Mouse (Mus musculus) skeletal muscle tissue, adult 2 months (tissue): ENCODE results near the gene Slc9a2.

ENCODE experiments used
- DNase-seq: peaks from one replicate; pipeline ENCODE4 v3.0.0-alpha.2; 2012; ENCODE audit warnings: low read depth, low spot score

Gene Slc9a2

GRCm38 (mm10) chr1:40680067-40680867 is at the start of gene Slc9a2:
TSS of gene Slc9a2 (plus strand) at chr1:40680574.
- DNase-seq: no peak

- DNase-seq: no peak
These were observed 47.8 kb upstream of the Slc9a2 start for GRCm38 (mm10) chr1:40632407-40633062.

DNA sequence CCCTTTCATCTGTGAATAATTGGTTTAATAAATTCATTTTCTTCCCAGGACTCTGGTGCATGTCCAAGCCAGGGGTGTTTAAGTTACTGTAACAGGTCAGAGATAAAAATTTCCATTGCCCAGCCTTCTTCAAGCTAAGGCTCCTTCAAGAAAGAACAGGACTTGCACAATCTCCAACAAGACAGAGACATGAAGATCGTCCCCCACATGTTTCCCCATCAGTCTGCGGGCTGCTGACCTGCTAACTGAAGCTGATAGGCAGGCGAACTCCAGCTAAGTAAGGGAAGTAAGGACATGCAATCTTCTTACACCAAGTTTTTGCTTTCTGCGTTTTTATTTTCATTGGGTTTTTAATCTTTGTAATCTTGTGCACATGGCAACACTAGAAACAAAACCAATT is 45.8 kb upstream of the Slc9a2 start:
- no peak for DNase-seq

GRCm38 (mm10) chr1:40648234-40648633 is 32.1 kb upstream of the Slc9a2 start:
- no peak for DNase-seq

DNA sequence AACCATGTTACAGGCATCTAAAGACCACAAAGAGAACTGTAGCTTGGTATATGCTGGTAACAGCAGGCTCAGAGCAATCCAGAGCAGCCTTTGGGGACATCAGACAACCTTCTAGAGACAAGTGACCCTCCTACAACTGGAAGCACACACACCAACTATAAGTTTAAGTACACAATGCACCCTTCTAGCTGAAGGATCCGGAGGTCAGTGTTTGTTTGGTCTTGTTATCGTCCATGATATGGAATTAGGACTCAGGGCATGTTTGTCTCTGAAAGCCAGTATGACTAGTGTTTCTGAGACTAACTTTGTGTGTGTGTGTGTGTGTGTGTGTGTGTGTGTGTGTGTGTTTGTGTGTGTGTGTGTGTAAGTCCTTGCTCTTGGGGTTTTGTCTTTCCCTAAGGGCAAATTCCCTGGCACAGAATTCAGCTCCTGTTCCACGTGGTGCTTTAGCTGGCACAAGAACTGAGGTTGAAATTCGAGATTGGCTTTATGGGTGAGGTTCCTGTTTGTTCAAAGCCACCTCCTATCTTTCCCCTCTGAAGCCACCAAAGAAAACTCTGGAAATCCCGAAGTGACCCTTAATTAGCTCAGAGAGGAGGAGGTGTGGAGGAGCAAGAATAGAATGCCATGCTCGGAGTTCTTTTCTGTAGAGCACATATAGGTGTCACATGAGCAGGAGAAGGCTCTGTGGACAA is 29.4 kb upstream of the Slc9a2 start:
- no peak for DNase-seq

DNA sequence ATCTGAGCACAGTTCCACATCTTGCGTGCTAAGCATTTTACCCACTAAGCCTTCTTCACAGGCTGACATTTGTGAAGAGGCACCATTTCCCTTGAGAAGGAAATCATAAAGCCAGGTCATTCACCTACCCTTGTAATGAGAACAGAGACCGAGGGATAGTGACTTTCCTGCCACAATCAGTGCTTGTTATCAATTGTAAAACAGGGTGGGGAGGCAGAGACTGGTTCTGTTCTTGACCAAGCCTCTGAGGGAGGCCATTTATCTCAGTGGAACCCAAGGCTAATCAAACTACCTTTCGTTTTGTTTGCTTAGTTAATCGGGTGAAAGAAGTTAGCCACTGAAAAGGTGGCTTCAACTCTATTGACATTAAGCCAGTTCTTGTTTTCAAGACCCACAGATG is 23.3 kb upstream of the Slc9a2 start:
- no peak for DNase-seq

DNA sequence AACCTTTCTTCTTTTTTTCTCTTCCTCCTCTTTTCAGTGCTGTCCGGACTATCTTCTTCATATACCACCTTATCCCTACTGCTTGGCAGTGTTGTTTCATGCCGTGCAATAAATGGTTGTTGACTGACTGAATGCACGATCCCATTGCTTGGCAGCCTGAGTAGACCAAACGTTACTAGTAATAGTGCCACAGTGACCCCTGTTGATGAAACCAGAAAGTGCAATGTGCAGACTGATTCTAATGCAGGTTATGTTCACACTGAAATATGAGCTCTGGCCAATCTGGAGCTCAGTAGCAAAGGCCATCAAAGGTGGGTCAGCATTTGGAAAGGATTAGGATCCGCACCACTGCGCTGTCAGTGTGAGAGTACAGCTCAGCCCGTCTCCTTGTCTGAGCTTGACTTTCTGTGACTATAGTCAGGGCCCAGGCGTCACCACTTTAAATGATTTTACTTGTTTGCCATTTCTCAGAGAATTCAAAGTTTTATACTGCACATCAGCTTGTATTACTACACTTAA is 22.3 kb upstream of the Slc9a2 start:
- peak; percentile 58 for DNase-seq

DNA sequence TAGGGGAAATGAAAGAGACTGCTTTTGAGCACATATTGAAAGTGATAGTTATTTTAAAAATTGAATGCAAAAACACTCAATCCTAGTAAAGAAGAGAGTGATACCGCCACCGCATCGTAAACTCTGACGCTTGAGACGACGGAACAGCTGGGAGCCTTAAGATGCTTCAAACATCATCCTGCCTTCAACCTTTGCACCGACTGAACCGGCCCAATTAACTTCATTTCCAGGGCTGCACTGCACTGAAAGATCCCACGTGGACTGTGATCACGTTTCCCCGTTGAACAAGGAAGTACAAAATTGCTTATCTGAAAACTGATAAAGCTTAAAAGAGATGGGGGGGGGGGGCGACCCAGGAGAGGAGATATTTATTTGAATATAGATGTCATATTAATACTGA is 21.4 kb upstream of the Slc9a2 start:
- no peak for DNase-seq

- no peak for DNase-seq
These were observed 20.9 kb upstream of the Slc9a2 start for GRCm38 (mm10) chr1:40659496-40659895.

DNA sequence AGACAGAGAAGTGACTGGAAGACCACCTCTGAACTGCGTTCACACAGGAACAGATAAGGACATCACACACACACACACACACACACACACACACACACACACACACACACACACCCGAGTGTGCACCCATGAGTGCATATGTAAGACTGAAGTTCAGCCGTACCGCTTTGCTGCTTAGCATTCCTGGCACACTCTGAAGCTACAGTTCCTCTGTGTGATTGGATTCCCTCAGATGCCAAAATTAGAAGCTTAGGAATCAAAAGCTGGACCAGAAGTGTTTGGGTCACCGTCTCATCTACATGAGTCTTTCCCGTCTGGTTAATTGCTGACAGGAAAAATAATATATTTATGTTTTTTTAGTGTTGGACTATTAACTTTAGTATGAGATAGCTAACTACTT is 19.5 kb upstream of the Slc9a2 start:
- peak; percentile 15 for DNase-seq

GRCm38 (mm10) chr1:40665401-40666370 is 14.7 kb upstream of the Slc9a2 start:
- no peak for DNase-seq

GRCm38 (mm10) chr1:40667442-40667841 is 12.9 kb upstream of the Slc9a2 start:
- peak; percentile 30 for DNase-seq

DNA sequence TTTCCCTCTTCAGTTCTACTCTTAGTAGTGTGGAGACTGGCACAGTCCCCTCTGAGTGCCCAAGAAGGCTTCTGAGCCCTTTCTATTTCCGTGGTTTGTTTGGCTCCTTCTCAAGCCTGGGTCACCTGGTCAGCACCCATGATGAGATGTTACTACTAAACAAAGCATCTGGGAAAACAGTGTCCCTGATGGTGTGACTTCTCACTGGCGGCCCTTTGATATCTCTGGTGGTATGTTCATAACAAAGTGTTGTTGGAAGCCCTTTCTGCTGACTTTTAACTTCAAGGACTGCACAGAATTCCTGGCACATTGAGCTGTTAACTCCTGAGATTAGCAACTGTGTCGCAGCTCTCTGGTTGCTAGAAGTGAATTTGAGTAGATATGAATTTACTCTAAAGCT is 10.3 kb upstream of the Slc9a2 start:
- DNase-seq: no peak

- no peak for DNase-seq
These were observed 8.9 kb upstream of the Slc9a2 start for GRCm38 (mm10) chr1:40671490-40671889.

- peak; percentile 14 for DNase-seq
These were observed 3.1 kb upstream of the Slc9a2 start for GRCm38 (mm10) chr1:40677306-40677705.

DNA sequence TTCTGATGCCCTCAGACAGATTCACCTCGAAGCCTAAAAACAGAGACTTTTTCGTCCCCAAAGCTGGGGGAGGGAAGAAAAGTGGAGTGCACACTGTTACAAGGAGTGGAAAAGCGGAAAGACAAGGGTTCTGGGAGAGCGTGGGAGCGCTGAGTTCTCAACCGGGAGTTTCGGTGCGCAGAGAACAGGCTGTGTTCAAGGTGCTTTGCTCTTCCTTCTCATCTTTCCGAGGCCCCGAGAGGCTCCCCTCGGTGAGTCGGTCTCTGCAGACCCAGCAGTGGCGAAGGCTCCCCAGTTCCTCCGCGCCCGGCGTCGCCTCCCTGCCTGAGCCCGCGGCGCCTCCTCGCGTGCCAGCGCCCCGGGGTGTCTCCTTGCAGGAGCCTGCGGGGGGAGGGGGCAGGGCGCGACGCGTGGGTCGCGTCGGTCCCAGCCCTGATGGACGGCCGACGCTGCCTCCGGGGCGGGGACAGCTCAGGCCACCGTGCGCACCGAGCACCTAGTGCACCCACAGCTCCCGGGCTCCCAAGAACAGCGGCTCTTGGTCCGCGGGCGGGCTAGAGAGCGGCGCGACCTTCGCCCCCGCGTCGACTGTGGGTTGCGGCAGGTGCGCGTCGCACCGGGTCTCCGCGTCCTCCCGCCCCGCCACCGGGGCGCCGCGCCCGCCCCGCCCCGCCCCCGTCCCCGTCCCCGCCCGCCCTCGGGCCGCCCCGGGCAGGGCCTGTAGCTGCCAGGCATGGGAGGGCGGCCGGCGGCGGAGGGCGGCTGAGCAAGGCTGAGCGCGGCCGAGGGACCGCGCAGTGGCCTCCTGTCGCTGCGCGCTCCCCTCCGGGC is 709 bp downstream of the Slc9a2 start:
- DNase-seq: peak; percentile 66

DNA sequence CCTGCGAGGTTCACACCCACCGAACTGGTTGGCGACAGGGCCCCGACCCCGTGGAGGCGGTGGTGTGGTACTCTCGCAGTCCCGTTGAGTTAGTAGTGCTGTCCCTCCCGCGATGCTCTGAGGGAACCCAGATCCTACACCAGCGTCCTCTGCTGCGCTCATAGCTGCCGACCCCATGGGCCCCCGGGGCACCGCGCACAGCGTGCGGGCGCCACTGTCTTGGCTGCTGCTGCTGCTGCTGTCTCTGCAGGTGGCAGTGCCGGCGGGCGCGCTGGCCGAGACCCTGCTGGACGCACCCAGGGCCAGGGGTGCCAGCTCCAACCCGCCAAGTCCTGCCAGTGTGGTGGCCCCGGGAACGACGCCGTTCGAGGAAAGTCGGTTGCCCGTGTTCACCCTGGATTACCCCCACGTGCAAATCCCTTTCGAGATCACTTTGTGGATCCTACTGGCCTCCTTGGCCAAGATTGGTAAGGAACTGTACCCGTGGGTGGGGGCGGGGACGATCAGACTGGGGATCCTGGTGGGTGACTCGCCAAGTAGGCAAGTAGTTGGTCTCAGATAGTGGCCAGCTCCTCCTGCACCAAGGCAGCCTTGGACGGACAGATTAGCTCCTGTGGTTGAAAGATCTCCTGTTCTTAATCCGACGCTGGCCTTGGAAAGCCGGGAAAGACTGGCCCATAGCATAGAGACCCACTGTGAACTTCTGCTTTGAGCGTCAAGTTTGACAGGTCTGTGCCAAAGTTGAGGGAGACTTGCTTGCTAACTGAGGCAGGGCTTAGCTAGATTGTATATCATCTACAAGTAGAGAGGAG is 1.5 kb downstream of the Slc9a2 start:
- peak; percentile 17 for DNase-seq

DNA sequence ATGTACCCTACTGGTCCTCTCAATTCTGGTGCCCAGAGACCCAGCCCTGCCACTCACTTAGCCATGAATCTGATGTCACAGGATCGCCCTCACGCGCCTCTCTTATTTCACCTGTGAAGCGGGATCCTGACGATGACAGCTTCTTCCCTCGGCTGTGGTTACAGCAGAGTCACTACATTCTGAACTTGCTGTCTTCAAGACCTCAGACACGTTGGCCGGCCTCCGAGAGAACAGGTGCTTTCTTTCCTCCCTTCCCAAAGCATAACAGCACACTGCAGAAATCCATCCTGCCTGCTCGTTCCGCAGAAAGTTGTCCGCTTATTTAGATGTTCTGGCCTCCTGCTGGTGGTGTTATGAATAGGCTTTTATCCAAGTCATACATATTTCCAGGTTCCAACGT is 13.9 kb downstream of the Slc9a2 start:
- peak; percentile 79 for DNase-seq

DNA sequence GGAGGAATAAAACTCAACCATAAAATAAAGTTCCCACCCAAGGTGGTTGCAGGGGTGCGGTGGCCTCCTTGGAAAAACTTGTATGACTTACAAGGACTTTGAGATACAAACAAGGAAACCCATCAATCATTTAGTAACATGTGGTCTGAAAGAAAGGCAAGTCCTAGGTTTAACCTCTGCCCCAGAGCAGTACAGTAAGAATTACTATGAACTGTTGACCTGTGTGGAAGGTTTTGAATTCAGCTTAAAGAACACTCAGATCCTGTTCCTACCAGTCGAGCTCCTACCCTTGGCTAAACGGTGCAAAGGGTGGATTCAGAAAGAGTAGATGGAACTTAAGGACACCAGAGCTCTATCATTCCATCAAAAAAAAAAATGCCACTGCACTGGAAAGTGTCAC is 16.1 kb downstream of the Slc9a2 start:
- DNase-seq: no peak
